Mouse (Mus musculus): Measurements from ENCODE around the gene Gm5797. TPM values are rescaled to one million over a fixed set of nuclear protein-coding genes. Genes with fewer than 3 reads are reported as not detected.
"Not testable (repeated sequence)": the region's sequence is repeated elsewhere in the genome, so short reads cannot be mapped to it uniquely, and the experiment has no call there.

Gm5797 gene
- not detected in 2 replicates for polyA plus RNA-seq (2012; rRNA removed)

DNA sequence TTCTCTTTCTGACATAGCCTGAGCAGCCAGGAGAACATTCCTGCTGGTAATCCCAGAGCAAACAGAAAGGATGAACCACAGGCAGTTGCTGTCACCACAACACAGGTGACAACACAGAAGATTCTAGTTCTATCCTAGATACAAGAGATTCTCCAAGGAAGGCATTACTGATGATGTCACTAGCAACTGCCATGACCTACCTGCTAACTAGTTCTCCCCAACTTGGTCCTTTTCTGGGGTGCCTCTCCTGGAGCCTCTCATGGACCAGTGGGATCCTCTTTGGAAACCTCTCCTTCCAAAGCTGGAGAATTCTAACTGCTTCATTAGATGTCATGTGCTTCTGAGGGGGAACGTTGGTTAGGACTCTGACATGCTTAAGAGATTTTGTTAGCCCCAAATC, at the start of gene Gm5797:
Gene Gm5797, minus strand, starts transcription at position 101 of the 400 bp plus-strand sequence.
- not testable (repeated sequence) for DNase-seq (ENCODE audit: low read depth)

- not testable (repeated sequence) for DNase-seq (ENCODE audit: low read depth)
Observed at GRCm38 (mm10) chr14:7365034-7365433, 32.8 kb upstream of the Gm5797 start, which contains the start of gene Gm8374. Gm8374 (minus strand) TSS chr14:7365134.

GRCm38 (mm10) chr14:7315093-7315492, 17.1 kb downstream of the Gm5797 start:
- DNase-seq (ENCODE audit: low read depth), result not testable (repeated sequence)

DNA sequence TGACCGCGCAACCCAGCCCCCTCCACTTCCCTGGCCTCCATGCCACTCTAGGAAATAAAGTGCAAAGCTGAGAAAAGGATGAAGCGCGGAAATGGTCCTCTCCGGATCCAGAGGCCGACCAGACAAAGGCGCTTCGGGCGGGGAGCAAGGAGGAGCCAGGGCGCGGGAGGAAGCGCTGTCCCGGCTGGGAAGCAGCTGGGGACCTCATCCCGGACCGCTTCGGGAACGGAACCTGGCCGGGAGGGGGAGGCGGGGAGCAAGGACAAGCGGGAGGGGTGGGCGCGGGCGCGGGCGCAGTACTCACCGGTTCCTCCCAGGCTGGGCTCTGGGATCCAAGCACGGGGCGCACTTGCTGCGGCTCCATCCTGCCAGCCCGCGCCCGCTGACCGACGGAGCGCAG, 17.5 kb downstream of the Gm5797 start, which contains the start of gene Gm3739:
Gene Gm3739, minus strand, starts transcription at position 389 of the 400 bp plus-strand sequence.
- DNase-seq (ENCODE audit: low read depth), result not testable (repeated sequence)

Other genes with a start within 250 kb of the Gm5797 start
- 0.80 and 1.5 TPM in 2 replicates for gene Gm3696, start 231.8 kb downstream of the Gm5797 start, polyA plus RNA-seq (2012; rRNA removed)
- not detected in 2 replicates for gene Gm6676, start 207.0 kb downstream of the Gm5797 start, polyA plus RNA-seq (2012; rRNA removed)
- 0.75 and 0.77 TPM in 2 replicates for gene Gm3512, start 157.9 kb downstream of the Gm5797 start, polyA plus RNA-seq (2012; rRNA removed)
- not detected in 2 replicates for gene Gm16434, start 137.9 kb downstream of the Gm5797 start, polyA plus RNA-seq (2012; rRNA removed)
- gene Gm3727, start 67.7 kb downstream of the Gm5797 start, polyA plus RNA-seq (2012; rRNA removed), result not detected in 2 replicates
- 0.42 and 0.54 TPM in 2 replicates for gene Gm3739, start 17.3 kb downstream of the Gm5797 start, polyA plus RNA-seq (2012; rRNA removed)
- gene Gm8374, start 32.7 kb upstream of the Gm5797 start, polyA plus RNA-seq (2012; rRNA removed), result not detected in 2 replicates
- not detected in 2 replicates for gene Gm3755, start 118.5 kb upstream of the Gm5797 start, polyA plus RNA-seq (2012; rRNA removed)
- 0.07 and 0.09 TPM in 2 replicates for gene Gm3752, start 151.4 kb upstream of the Gm5797 start, polyA plus RNA-seq (2012; rRNA removed)
- 0.72 and 0.84 TPM in 2 replicates for gene Gm3558, start 236.2 kb upstream of the Gm5797 start, polyA plus RNA-seq (2012; rRNA removed)

Measured in gonadal fat pad, adult 2 months (tissue).